Mouse (Mus musculus): ENCODE data around the gene Gprc5b. TPM values are rescaled to one million over a fixed set of nuclear protein-coding genes. Genes with fewer than 3 reads are reported as not detected.

The Gprc5b gene
- polyA plus RNA-seq, 1 experiment = 8.1 TPM

DNA sequence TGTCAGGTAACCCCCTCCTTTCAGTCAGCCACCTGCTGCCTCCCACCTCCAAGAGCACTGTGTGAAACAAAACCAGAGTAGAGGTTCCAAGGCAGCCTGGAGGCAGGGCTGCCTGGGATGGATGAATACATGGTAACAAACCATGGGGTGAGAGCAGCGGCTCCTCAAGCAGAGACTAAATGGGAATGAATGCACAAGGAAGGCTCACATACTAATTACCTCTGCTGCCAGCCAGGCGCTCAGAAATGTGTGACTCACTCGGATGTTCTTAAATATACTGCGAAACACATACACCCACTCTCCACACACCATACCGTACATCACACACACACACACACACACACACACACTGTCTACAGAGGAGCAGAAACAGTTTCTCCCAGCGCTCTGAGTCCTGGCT lies 4.7 kb downstream of the Gprc5b start:
- no peaks in the 10 kb centered on the region for H3K36me3 ChIP-seq (ENCODE audit: control insufficient read depth, insufficient read depth, low read length)
- 93% methylated on average over 6 of the region's 6 CpGs for WGBS
- H3K4me1 ChIP-seq (ENCODE audit: control insufficient read depth, insufficient read depth, insufficient read length) = peaks cover 2% of the 10 kb centered on the region
- TF ChIP-seq POLR2A (IDR thresholded peaks at IDR 0.05; ENCODE audit: low read depth, low read length) (no peak), CTCF (IDR thresholded peaks at IDR 0.05; ENCODE audit: extremely low read depth, insufficient read depth, insufficient read length, insufficient replicate concordance) (no peak)
- H3K27ac ChIP-seq (ENCODE audit: insufficient read depth, low read length) = no peak overlapping the region
- H3K27me3 ChIP-seq (ENCODE audit: control insufficient read depth, insufficient read depth, low read length) = peaks cover 11% of the 10 kb centered on the region
- no peak overlapping the region for H3K4me3 ChIP-seq (ENCODE audit: extremely low read depth, insufficient read depth, insufficient read length)
- no peak for DNase-seq (ENCODE audit: low read depth in 1 of 2, low spot score in 2 of 2)

DNA sequence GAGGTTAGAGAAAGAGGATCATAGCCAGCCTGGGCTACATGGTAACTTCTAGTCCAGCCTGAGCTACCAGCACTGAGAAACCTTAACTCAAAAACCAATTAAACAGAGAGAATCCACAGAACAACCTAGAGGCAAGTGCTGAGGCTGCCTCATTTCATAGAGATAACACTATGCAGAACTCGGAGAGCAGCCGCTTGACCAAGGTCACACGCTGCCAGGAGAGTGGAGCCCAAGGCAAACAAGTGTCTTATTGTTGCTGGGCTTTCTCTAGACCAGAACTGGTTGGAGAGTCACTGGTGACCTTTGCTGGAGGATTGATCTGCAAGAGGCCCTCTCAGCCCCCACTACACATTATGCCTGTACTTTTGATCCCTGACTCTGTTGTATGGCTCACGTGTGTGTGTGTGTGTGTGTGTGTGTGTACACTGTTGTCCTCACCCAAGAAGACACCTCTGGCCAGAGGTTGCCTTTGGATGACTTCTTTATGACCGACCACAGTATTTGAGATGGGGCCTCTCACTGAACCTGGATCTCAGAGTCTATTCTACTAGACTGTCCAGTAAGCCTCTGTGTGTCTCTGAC lies 5.6 kb downstream of the Gprc5b start:
- H3K27ac ChIP-seq (ENCODE audit: insufficient read depth, low read length) = no peak overlapping the region
- DNase-seq (ENCODE audit: low read depth in 1 of 2, low spot score in 2 of 2) = no peak
- peaks cover 7% of the 10 kb centered on the region for H3K27me3 ChIP-seq (ENCODE audit: control insufficient read depth, insufficient read depth, low read length)
- TF ChIP-seq CTCF (IDR thresholded peaks at IDR 0.05; ENCODE audit: extremely low read depth, insufficient read depth, insufficient read length, insufficient replicate concordance) (no peak), POLR2A (IDR thresholded peaks at IDR 0.05; ENCODE audit: low read depth, low read length) (no peak)
- WGBS = 92% methylated on average over 5 of the region's 5 CpGs
- H3K4me3 ChIP-seq (ENCODE audit: extremely low read depth, insufficient read depth, insufficient read length) = no peak overlapping the region
- H3K36me3 ChIP-seq (ENCODE audit: control insufficient read depth, insufficient read depth, low read length) = no peaks in the 10 kb centered on the region
- H3K4me1 ChIP-seq (ENCODE audit: control insufficient read depth, insufficient read depth, insufficient read length) = no peaks in the 10 kb centered on the region

DNA sequence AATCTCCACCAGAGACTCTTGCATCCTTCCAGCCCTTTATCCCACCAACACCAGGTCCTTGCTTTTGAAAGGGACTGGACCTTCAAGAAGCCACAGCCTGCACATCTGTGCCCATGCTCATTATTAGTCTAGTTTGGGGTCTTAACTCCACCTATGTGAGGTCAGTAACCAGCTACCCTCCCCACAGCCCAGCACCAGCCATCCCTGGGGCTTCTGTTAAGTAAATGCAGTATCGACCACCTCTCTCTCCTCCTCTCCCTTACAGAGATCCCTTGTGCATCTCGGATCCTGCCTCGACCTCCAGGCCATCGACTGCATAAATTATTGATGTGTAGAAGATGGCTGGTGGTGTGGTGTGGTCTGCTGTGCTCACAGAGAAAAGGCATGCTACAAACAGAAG lies 8.6 kb downstream of the Gprc5b start:
- no peaks in the 10 kb centered on the region for H3K27me3 ChIP-seq (ENCODE audit: control insufficient read depth, insufficient read depth, low read length)
- TF ChIP-seq POLR2A (IDR thresholded peaks at IDR 0.05; ENCODE audit: low read depth, low read length) (no peak), CTCF (IDR thresholded peaks at IDR 0.05; ENCODE audit: extremely low read depth, insufficient read depth, insufficient read length, insufficient replicate concordance) (no peak)
- H3K36me3 ChIP-seq (ENCODE audit: control insufficient read depth, insufficient read depth, low read length) = no peaks in the 10 kb centered on the region
- no peak overlapping the region for H3K27ac ChIP-seq (ENCODE audit: insufficient read depth, low read length)
- WGBS = 86% methylated on average over 4 of the region's 4 CpGs
- no peak overlapping the region for H3K4me3 ChIP-seq (ENCODE audit: extremely low read depth, insufficient read depth, insufficient read length)
- DNase-seq (ENCODE audit: low read depth in 1 of 2, low spot score in 2 of 2) = no peak
- no peaks in the 10 kb centered on the region for H3K4me1 ChIP-seq (ENCODE audit: control insufficient read depth, insufficient read depth, insufficient read length)

DNA sequence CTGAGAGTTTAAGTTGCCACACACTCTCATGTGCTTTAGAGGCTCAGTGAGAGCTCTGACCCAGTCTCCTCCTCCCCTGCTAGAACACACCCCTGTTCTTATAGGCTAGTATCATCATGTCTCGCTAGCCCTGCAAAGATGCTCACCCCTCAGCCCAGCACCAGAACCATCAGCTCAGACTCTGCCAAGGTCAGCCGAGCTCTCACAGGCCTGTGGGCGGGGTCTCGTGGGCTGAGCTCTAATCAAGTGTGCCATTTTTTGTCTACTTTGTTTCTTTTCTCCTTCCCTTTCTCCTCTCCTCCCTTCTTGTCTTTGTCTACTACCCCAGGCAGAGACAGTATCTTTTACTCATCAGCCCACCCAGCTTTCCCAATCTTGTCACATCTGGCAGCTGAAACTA lies 9.2 kb downstream of the Gprc5b start:
- H3K36me3 ChIP-seq (ENCODE audit: control insufficient read depth, insufficient read depth, low read length) = no peaks in the 10 kb centered on the region
- no peaks in the 10 kb centered on the region for H3K27me3 ChIP-seq (ENCODE audit: control insufficient read depth, insufficient read depth, low read length)
- DNase-seq (ENCODE audit: low read depth in 1 of 2, low spot score in 2 of 2) = no peak
- TF ChIP-seq POLR2A (IDR thresholded peaks at IDR 0.05; ENCODE audit: low read depth, low read length) (no peak), CTCF (IDR thresholded peaks at IDR 0.05; ENCODE audit: extremely low read depth, insufficient read depth, insufficient read length, insufficient replicate concordance) (no peak)
- 87% methylated on average over 4 of the region's 4 CpGs for WGBS
- no peak overlapping the region for H3K4me3 ChIP-seq (ENCODE audit: extremely low read depth, insufficient read depth, insufficient read length)
- H3K4me1 ChIP-seq (ENCODE audit: control insufficient read depth, insufficient read depth, insufficient read length) = no peaks in the 10 kb centered on the region
- H3K27ac ChIP-seq (ENCODE audit: insufficient read depth, low read length) = no peak overlapping the region

DNA sequence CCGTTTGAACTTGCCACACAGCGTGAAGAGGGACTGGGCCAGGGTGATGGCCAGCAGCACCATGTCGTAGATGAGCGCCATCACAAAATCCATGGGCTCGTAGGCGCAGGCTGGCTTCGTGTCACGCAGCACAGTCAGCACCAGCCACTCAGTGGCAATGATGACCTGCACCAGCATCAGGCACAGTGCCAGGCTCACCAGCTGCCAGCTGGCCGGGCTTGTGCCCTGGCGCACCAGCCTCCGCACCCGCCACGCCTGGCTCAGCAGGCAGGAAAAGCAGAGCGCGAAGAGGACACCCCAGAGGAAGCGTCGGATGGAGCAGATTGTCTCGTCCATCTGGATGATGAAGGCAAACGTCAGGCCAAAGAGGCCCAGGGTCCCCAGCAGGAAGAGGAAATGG lies 11.1 kb downstream of the Gprc5b start:
- Histone ChIP-seq H3K4me3 (ENCODE audit: extremely low read depth, insufficient read depth, insufficient read length) (no peak overlapping the region), H3K36me3 (ENCODE audit: control insufficient read depth, insufficient read depth, low read length) (no peaks in the 10 kb centered on the region), H3K27me3 (ENCODE audit: control insufficient read depth, insufficient read depth, low read length) (no peaks in the 10 kb centered on the region), H3K27ac (ENCODE audit: insufficient read depth, low read length) (no peak overlapping the region), H3K4me1 (ENCODE audit: control insufficient read depth, insufficient read depth, insufficient read length) (no peaks in the 10 kb centered on the region)
- TF ChIP-seq CTCF (IDR thresholded peaks at IDR 0.05; ENCODE audit: extremely low read depth, insufficient read depth, insufficient read length, insufficient replicate concordance) = no peak
- TF ChIP-seq POLR2A (IDR thresholded peaks at IDR 0.05; ENCODE audit: low read depth, low read length) = no peak
- 91% methylated on average over 19 of the region's 19 CpGs for WGBS
- no peak for DNase-seq (ENCODE audit: low read depth in 1 of 2, low spot score in 2 of 2)

DNA sequence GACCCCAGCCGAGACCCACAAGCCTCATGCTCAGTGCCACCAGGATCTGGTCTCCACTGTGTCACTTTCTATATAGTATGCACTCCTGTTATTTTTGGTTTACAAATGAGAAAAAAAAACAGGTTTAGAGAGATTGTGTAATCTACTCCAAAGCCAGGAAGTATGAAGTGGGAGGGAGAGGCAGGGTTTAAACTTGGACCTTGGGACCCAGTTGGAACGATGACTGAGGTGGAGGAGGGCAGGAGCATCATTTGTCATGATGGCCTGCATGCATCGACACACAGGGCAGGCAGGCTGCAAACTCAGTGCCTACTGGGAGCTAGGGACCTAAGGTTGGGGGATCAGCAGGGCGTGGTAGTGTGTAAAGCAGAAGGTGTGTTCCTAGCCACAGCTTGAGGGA lies 12.4 kb downstream of the Gprc5b start:
- no peaks in the 10 kb centered on the region for H3K36me3 ChIP-seq (ENCODE audit: control insufficient read depth, insufficient read depth, low read length)
- no peaks in the 10 kb centered on the region for H3K4me1 ChIP-seq (ENCODE audit: control insufficient read depth, insufficient read depth, insufficient read length)
- no peaks in the 10 kb centered on the region for H3K27me3 ChIP-seq (ENCODE audit: control insufficient read depth, insufficient read depth, low read length)
- no peak for DNase-seq (ENCODE audit: low read depth in 1 of 2, low spot score in 2 of 2)
- no peak for TF ChIP-seq CTCF (IDR thresholded peaks at IDR 0.05; ENCODE audit: extremely low read depth, insufficient read depth, insufficient read length, insufficient replicate concordance)
- H3K27ac ChIP-seq (ENCODE audit: insufficient read depth, low read length) = no peak overlapping the region
- H3K4me3 ChIP-seq (ENCODE audit: extremely low read depth, insufficient read depth, insufficient read length) = no peak overlapping the region
- 84% methylated on average over 4 of the region's 4 CpGs for WGBS

DNA sequence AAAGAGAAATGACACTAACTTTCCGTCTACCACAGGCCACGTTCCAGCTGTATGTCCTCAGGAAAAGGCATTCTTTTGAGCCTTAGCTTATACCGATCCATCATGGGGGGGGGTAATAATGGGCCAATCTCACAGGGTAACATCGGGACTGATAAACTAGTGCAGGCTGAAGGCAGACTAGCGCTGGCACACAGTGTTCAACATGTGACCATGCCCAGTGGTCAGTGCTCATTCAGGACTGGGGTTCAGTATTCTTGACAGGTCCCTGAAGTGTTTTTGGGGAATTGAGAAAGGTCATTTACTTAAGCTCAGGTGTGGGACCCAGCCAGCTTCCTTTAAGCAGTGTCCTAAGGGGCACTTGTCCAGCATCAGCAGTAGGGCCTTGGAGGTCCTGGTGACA lies 13.2 kb downstream of the Gprc5b start:
- Histone ChIP-seq H3K27me3 (ENCODE audit: control insufficient read depth, insufficient read depth, low read length) (no peaks in the 10 kb centered on the region), H3K36me3 (ENCODE audit: control insufficient read depth, insufficient read depth, low read length) (no peaks in the 10 kb centered on the region), H3K4me1 (ENCODE audit: control insufficient read depth, insufficient read depth, insufficient read length) (no peaks in the 10 kb centered on the region), H3K4me3 (ENCODE audit: extremely low read depth, insufficient read depth, insufficient read length) (no peak overlapping the region), H3K27ac (ENCODE audit: insufficient read depth, low read length) (no peak overlapping the region)
- 88% methylated on average over 5 of the region's 5 CpGs for WGBS
- no peak for DNase-seq (ENCODE audit: low read depth in 1 of 2, low spot score in 2 of 2)
- TF ChIP-seq CTCF (IDR thresholded peaks at IDR 0.05; ENCODE audit: extremely low read depth, insufficient read depth, insufficient read length, insufficient replicate concordance) (no peak), POLR2A (IDR thresholded peaks at IDR 0.05; ENCODE audit: low read depth, low read length) (no peak)

Data from spleen, adult 2 months (tissue).